Mouse (Mus musculus) midbrain, postnatal 0 days (tissue): ENCODE results near the gene Rab31. TPM values are rescaled to one million over a fixed set of nuclear protein-coding genes. Genes with fewer than 3 reads are reported as not detected.

ENCODE experiments used
- ATAC-seq: fragments of 200-750 bp; cut with Nextera tagmentation; 2 replicates; pipeline ENCODE4 v1.8.0; 2017; ENCODE audit warnings: moderate number of reproducible peaks, mild to moderate bottlenecking, moderate TSS enrichment, moderate library complexity; ENCODE audit not compliant: low FRiP score
- DNase-seq: peaks from one replicate; pipeline ENCODE4 v3.0.0-alpha.2; 2015; ENCODE audit warnings: low spot score
- H3K27ac ChIP-seq: fragments of 300-500 bp; sonication (generic); 2 replicates; pipeline ENCODE4 v1.5.1; 2014; ENCODE audit warnings: low read depth, mild to moderate bottlenecking, low read length, mixed read lengths
- H3K27me3 ChIP-seq: fragments of 300-500 bp; sonication (generic); 2 replicates; pipeline ENCODE4 v1.6.1; 2014; ENCODE audit warnings: low read length, control low read depth, mixed read lengths; ENCODE audit not compliant: insufficient read depth
- H3K36me3 ChIP-seq: fragments of 300-500 bp; sonication (generic); 2 replicates; pipeline ENCODE4 v1.6.1; 2014; ENCODE audit warnings: low read length, control low read depth, mixed read lengths; ENCODE audit not compliant: insufficient read depth
- H3K4me1 ChIP-seq: fragments of 300-500 bp; sonication (generic); 2 replicates; pipeline ENCODE4 v1.6.1; 2014; ENCODE audit warnings: mild to moderate bottlenecking, control low read depth, antibody characterized with exemption, low read length, mixed read lengths; ENCODE audit not compliant: insufficient read depth
- H3K4me2 ChIP-seq: fragments of 300-500 bp; sonication (generic); 2 replicates; pipeline ENCODE4 v1.6.1; 2014; ENCODE audit warnings: low read depth, mild to moderate bottlenecking, low read length, mixed read lengths; ENCODE audit not compliant: poor library complexity, severe bottlenecking
- H3K4me3 ChIP-seq: fragments of 300-500 bp; sonication (generic); 2 replicates; pipeline ENCODE4 v1.5.1; 2014; ENCODE audit warnings: low read depth, mild to moderate bottlenecking, low read length, moderate library complexity
- H3K9ac ChIP-seq: fragments of 300-500 bp; sonication (generic); replicated peaks from 2 replicates; pipeline ENCODE4 v1.6.1; 2014; ENCODE audit warnings: mild to moderate bottlenecking, low read length, moderate library complexity, mixed read lengths; ENCODE audit not compliant: poor library complexity, severe bottlenecking
- H3K9me3 ChIP-seq: fragments of 300-500 bp; sonication (generic); 2 replicates; pipeline ENCODE4 v1.6.1; 2016; ENCODE audit warnings: low read length, control low read depth
- CTCF ChIP-seq: IDR thresholded peaks from 2 replicates; pipeline ENCODE4 v1.5.1; 2016; ENCODE audit warnings: antibody characterized with exemption, mild to moderate bottlenecking
- WGBS: fragments of 180-500 bp; shearing (Covaris S2); extraction: QIAGEN DNeasy Blood & Tissue Kit; methylation state at CpG from one replicate; pipeline ENCODE4 v1.1.7; 2014; 5-methylcytosine and 5-hydroxymethylcytosine counted together
- polyA plus RNA-seq: library from polyadenylated mRNA; unstranded; fragments of >200 nt; fragmentation: Nextera tagmentation; extraction: Ambion mirVana; gene quantifications from 2 replicates; pipeline ENCODE4 v1.2.1, GENCODE M21; 2015
- total RNA-seq: library from RNA; depleted of rRNA; stranded (reverse); fragments of >200 nt; gene quantifications from 2 replicates; pipeline ENCODE4 v1.2.3, GENCODE M21; 2014

Rab31 gene
- total and polyA plus RNA-seq, 2 experiments from 2014 or later, result 67.6 to 88.1 TPM

GRCm38 (mm10) chr17:65648371-65649174 lies 124.0 kb downstream of the Rab31 start:
- Histone ChIP-seq H3K27me3 (no peaks in the 10 kb centered on the region), H3K9me3 (no peaks in the 10 kb centered on the region), H3K9ac (no peak overlapping the region), H3K4me2 (no peak overlapping the region), H3K4me1 (no peaks in the 10 kb centered on the region), H3K27ac (no peak overlapping the region), H3K4me3 (no peak overlapping the region), H3K36me3 (peaks cover 6% of the 10 kb centered on the region)
- ATAC-seq, result no peak
- no peak for TF ChIP-seq CTCF
- no peak for DNase-seq
- 87% methylated on average over 9 of the region's 9 CpGs for WGBS

- no peak overlapping the region for H3K4me3 ChIP-seq
- no peak for TF ChIP-seq CTCF
- no peaks in the 10 kb centered on the region for H3K27me3 ChIP-seq
- H3K4me2 ChIP-seq, result no peak overlapping the region
- peaks cover 6% of the 10 kb centered on the region for H3K36me3 ChIP-seq
- WGBS, result 43% methylated on average over 5 of the region's 5 CpGs
- DNase-seq (no peak), ATAC-seq (no peak)
- H3K9me3 ChIP-seq, result no peaks in the 10 kb centered on the region
- peaks cover under 1% of the 10 kb centered on the region; the same call in 1 of the 2 replicates for H3K4me1 ChIP-seq
- no peak overlapping the region for H3K27ac ChIP-seq
- no peak overlapping the region for H3K9ac ChIP-seq
Measured at GRCm38 (mm10) chr17:65647961-65648360, 124.6 kb downstream of the Rab31 start.

DNA sequence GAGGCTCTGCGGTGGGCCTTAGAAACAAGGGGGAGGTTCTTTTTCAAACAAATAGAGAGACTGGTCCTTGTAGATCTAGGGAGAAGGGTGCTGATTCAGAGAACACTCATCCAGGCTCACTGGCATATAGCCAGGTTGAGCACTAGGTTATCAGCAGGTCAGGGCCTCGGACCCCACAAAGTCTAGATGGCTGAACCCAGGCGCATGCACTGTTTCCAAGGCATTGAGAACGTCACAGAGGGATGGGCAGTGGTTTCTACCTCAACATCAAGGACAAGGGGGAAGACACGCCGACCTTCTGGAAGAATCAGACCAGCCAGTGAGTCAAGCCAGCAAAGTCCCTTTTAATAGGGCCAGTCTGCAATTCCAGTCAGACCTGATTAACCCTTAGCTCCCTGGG lies 125.3 kb downstream of the Rab31 start:
- Histone ChIP-seq H3K4me2 (no peak overlapping the region), H3K4me1 (peaks cover 7% of the 10 kb centered on the region; the same call in 1 of the 2 replicates), H3K9me3 (no peaks in the 10 kb centered on the region), H3K27ac (no peak overlapping the region), H3K36me3 (peaks cover 5% of the 10 kb centered on the region), H3K4me3 (no peak overlapping the region), H3K27me3 (no peaks in the 10 kb centered on the region), H3K9ac (no peak overlapping the region)
- no peak for ATAC-seq
- no peak for TF ChIP-seq CTCF
- no peak for DNase-seq
- WGBS, result 71% methylated on average over 6 of the region's 6 CpGs

DNA sequence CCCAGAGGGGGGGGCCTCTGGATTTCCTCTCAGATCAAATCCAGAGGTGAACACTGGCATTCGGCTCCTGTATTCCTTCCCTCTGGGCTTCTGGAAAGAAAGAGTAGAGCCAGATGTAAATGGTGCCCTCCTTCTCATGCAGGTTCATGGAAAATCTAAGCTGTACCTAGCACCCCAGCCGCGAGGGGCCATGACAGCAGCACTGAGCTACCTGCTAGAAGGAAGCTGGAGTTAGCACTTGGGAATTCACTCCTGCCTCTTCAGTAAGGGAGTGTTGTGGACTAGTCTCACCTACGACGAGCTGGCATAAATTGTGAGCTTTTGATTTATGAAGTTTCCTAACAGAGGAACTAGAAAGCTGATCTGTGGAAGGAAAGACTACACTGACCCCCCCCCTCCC lies 129.0 kb downstream of the Rab31 start:
- peak overlapping the region; percentile 71 for H3K27ac ChIP-seq
- no peaks in the 10 kb centered on the region for H3K27me3 ChIP-seq
- H3K9ac ChIP-seq, result no peak overlapping the region
- TF ChIP-seq CTCF, result no peak
- no peak for ATAC-seq
- H3K4me2 ChIP-seq, result no peak overlapping the region
- no peak overlapping the region for H3K4me3 ChIP-seq
- 76% methylated on average over 5 of the region's 5 CpGs for WGBS
- no peaks in the 10 kb centered on the region for H3K9me3 ChIP-seq
- H3K4me1 ChIP-seq, result peaks cover 7% of the 10 kb centered on the region; the same call in 1 of the 2 replicates
- H3K36me3 ChIP-seq, result no peaks in the 10 kb centered on the region
- DNase-seq, result no peak

- whole genome bisulfite sequencing, result 19% methylated on average over 10 of the region's 10 CpGs
- DNase-seq (peak; percentile 67), ATAC-seq (peak; percentile 69)
- Histone ChIP-seq H3K27ac (peak overlapping the region; percentile 71), H3K9ac (no peak overlapping the region), H3K4me2 (peak overlapping the region; percentile 0; the same call in 1 of the 2 replicates), H3K9me3 (no peaks in the 10 kb centered on the region), H3K27me3 (no peaks in the 10 kb centered on the region), H3K4me3 (no peak overlapping the region), H3K36me3 (no peaks in the 10 kb centered on the region), H3K4me1 (peaks cover 7% of the 10 kb centered on the region; the same call in 1 of the 2 replicates)
- TF ChIP-seq CTCF, result no peak
Measured at GRCm38 (mm10) chr17:65643051-65643521, 129.5 kb downstream of the Rab31 start.

DNA sequence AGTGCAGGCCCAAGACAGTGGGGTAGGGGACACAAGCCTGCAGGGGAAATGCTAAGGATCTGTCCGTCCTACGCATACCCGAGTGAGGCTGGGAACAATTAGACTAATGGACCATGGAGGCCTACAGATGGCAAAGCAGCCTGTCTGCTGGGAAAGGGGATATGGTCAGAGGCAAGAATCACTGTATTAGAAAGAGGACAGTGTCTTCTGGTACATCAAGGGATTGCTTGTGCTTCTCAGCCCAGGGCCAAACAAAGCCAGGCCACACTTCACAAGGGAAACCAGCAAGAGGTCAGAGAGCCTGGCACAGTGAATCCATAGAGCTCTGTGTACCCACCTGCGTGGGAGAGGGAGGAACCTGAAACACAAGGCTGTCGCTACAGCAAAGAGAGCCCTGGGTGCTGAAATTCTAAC lies 130.0 kb downstream of the Rab31 start:
- WGBS, result 30% methylated on average over 5 of the region's 5 CpGs
- DNase-seq (peak; percentile 26), ATAC-seq (peak; percentile 48; the same call in 1 of the 2 replicates)
- no peaks in the 10 kb centered on the region for H3K36me3 ChIP-seq
- TF ChIP-seq CTCF, result no peak
- H3K9ac ChIP-seq, result no peak overlapping the region
- peaks cover 7% of the 10 kb centered on the region; the same call in 1 of the 2 replicates for H3K4me1 ChIP-seq
- peak overlapping the region; percentile 71 for H3K27ac ChIP-seq
- no peaks in the 10 kb centered on the region for H3K27me3 ChIP-seq
- no peak overlapping the region for H3K4me3 ChIP-seq
- no peaks in the 10 kb centered on the region for H3K9me3 ChIP-seq
- peak overlapping the region; percentile 0; the same call in 1 of the 2 replicates for H3K4me2 ChIP-seq
